Mouse (Mus musculus): Measurements from ENCODE around the gene Guca2a.

GRCm38 (mm10) chr4:119662976-119663375 is 25.5 kb downstream of the Guca2a start:
- TF ChIP-seq GATA1 (IDR thresholded peaks at IDR 0.05; ENCODE audit: borderline replicate concordance, low read length) (no peak), FLI1 (IDR thresholded peaks at IDR 0.05; ENCODE audit: low read length) (no peak)

Measured in megakaryocyte, embryonic 14.5 days (primary cell).